Mouse (Mus musculus) cerebellum, adult 2 months (tissue): ENCODE results near the gene Igsf3.

Experiments used
- CTCF ChIP-seq: fragments of 200-500 bp; IDR thresholded peaks from 2 replicates; pipeline ENCODE4 v1.5.1; 2011; ENCODE audit warnings: low read depth, mild to moderate bottlenecking, control low read depth, low read length, moderate library complexity, borderline replicate concordance; ENCODE audit not compliant: insufficient read depth
- POLR2A ChIP-seq: fragments of 200-500 bp; IDR thresholded peaks from 2 replicates; pipeline ENCODE4 v1.6.1; 2011; ENCODE audit warnings: low read length, control low read depth, borderline replicate concordance; ENCODE audit not compliant: insufficient read depth

GRCm38 (mm10) chr3:101502086-101502760 lies 125.3 kb downstream of the Igsf3 start:
- no peak for TF ChIP-seq CTCF
- no peak for TF ChIP-seq POLR2A
